Mouse (Mus musculus): ENCODE measurements around the gene Xpot. TPM values are rescaled to one million over a fixed set of nuclear protein-coding genes. Genes with fewer than 3 reads are reported as not detected.

Xpot gene
- polyA plus RNA-seq, 1 experiment from 2014 or later = 58.3 TPM

GRCm38 (mm10) chr10:121640150-121640930, 14.2 kb upstream of the Xpot start:
- Histone ChIP-seq H3K4me3 (peak overlapping the region; percentile 71; the same call in 1 of the 2 replicates), H3K27me3 (replicated peaks; ENCODE audit: low read depth, poor library complexity, severe bottlenecking) (peaks cover 54% of the 10 kb centered on the region), H3K9me3 (no peaks in the 10 kb centered on the region), H3K36me3 (replicated peaks) (no peaks in the 10 kb centered on the region), H3K4me1 (peaks cover 20% of the 10 kb centered on the region), H3K27ac (replicated peaks) (no peak overlapping the region)
- peak; percentile 58 for DNase-seq (ENCODE audit: low spot score)
- 53% methylated on average over 6 of the region's 6 CpGs for WGBS

GRCm38 (mm10) chr10:121639573-121639972, 13.4 kb upstream of the Xpot start:
- H3K27ac ChIP-seq (replicated peaks) = no peak overlapping the region
- 81% methylated on average over 5 of the region's 5 CpGs for WGBS
- DNase-seq (ENCODE audit: low spot score) = no peak
- peaks cover 49% of the 10 kb centered on the region for H3K27me3 ChIP-seq (replicated peaks; ENCODE audit: low read depth, poor library complexity, severe bottlenecking)
- H3K4me1 ChIP-seq = peaks cover 20% of the 10 kb centered on the region
- no peak overlapping the region for H3K4me3 ChIP-seq
- H3K9me3 ChIP-seq = no peaks in the 10 kb centered on the region
- H3K36me3 ChIP-seq (replicated peaks) = no peaks in the 10 kb centered on the region

GRCm38 (mm10) chr10:121636276-121636675, 10.1 kb upstream of the Xpot start:
- Histone ChIP-seq H3K4me3 (no peak overlapping the region), H3K27me3 (replicated peaks; ENCODE audit: low read depth, poor library complexity, severe bottlenecking) (peaks cover 16% of the 10 kb centered on the region), H3K9me3 (no peaks in the 10 kb centered on the region), H3K36me3 (replicated peaks) (no peaks in the 10 kb centered on the region), H3K27ac (replicated peaks) (no peak overlapping the region), H3K4me1 (peaks cover 6% of the 10 kb centered on the region)
- no peak for DNase-seq (ENCODE audit: low spot score)
- WGBS = 89% methylated on average over 6 of the region's 6 CpGs

GRCm38 (mm10) chr10:121634159-121634558, 8.0 kb upstream of the Xpot start:
- Histone ChIP-seq H3K4me1 (no peaks in the 10 kb centered on the region), H3K4me3 (no peak overlapping the region), H3K27ac (replicated peaks) (no peak overlapping the region), H3K9me3 (no peaks in the 10 kb centered on the region), H3K27me3 (replicated peaks; ENCODE audit: low read depth, poor library complexity, severe bottlenecking) (no peaks in the 10 kb centered on the region), H3K36me3 (replicated peaks) (no peaks in the 10 kb centered on the region)
- DNase-seq (ENCODE audit: low spot score) = no peak
- WGBS = 46% methylated on average over 1 of the region's 1 CpGs

- no peak for DNase-seq (ENCODE audit: low spot score)
These were observed 2.5 kb upstream of the Xpot start for GRCm38 (mm10) chr10:121628561-121629040.

GRCm38 (mm10) chr10:121627216-121627852, 1.2 kb upstream of the Xpot start:
- H3K4me3 ChIP-seq = peak overlapping the region; percentile 88
- peaks cover 17% of the 10 kb centered on the region for H3K4me1 ChIP-seq
- H3K27ac ChIP-seq (replicated peaks) = no peak overlapping the region; the same call in 1 of the 2 replicates
- peaks cover 8% of the 10 kb centered on the region for H3K36me3 ChIP-seq (replicated peaks)
- no peaks in the 10 kb centered on the region for H3K9me3 ChIP-seq
- no peaks in the 10 kb centered on the region for H3K27me3 ChIP-seq (replicated peaks; ENCODE audit: low read depth, poor library complexity, severe bottlenecking)
- DNase-seq (ENCODE audit: low spot score) = no peak
- 87% methylated on average over 10 of the region's 10 CpGs for WGBS

More at GRCm38 (mm10) chr10:121628561-121629040, 2.5 kb upstream of the Xpot start:
- H3K4me3 ChIP-seq = no peak overlapping the region
- no peaks in the 10 kb centered on the region for H3K9me3 ChIP-seq
- WGBS = 88% methylated on average over 6 of the region's 6 CpGs
- H3K27ac ChIP-seq (replicated peaks) = no peak overlapping the region
- H3K36me3 ChIP-seq (replicated peaks) = no peaks in the 10 kb centered on the region
- H3K4me1 ChIP-seq = peaks cover 17% of the 10 kb centered on the region
- H3K27me3 ChIP-seq (replicated peaks; ENCODE audit: low read depth, poor library complexity, severe bottlenecking) = no peaks in the 10 kb centered on the region

- WGBS = under 1% methylated on average over 41 of the region's 41 CpGs
- peak overlapping the region; percentile 96 for H3K27ac ChIP-seq (replicated peaks)
- DNase-seq (ENCODE audit: low spot score) = no peak
- H3K4me3 ChIP-seq = peak overlapping the region; percentile 88
- peaks cover 25% of the 10 kb centered on the region for H3K36me3 ChIP-seq (replicated peaks)
- no peaks in the 10 kb centered on the region for H3K9me3 ChIP-seq
- H3K27me3 ChIP-seq (replicated peaks; ENCODE audit: low read depth, poor library complexity, severe bottlenecking) = no peaks in the 10 kb centered on the region
- peaks cover 17% of the 10 kb centered on the region for H3K4me1 ChIP-seq
These were observed 536 bp downstream of the Xpot start for GRCm38 (mm10) chr10:121625407-121626185.

GRCm38 (mm10) chr10:121625006-121625405, 1.1 kb downstream of the Xpot start:
- H3K4me1 ChIP-seq = peaks cover 17% of the 10 kb centered on the region
- H3K27ac ChIP-seq (replicated peaks) = peak overlapping the region; percentile 96
- no peaks in the 10 kb centered on the region for H3K9me3 ChIP-seq
- H3K4me3 ChIP-seq = peak overlapping the region; percentile 88
- no peak for DNase-seq (ENCODE audit: low spot score)
- H3K27me3 ChIP-seq (replicated peaks; ENCODE audit: low read depth, poor library complexity, severe bottlenecking) = no peaks in the 10 kb centered on the region
- H3K36me3 ChIP-seq (replicated peaks) = peaks cover 31% of the 10 kb centered on the region
- 32% methylated on average over 9 of the region's 9 CpGs for WGBS

- Histone ChIP-seq H3K4me1 (peaks cover 17% of the 10 kb centered on the region), H3K9me3 (no peaks in the 10 kb centered on the region), H3K27ac (replicated peaks) (no peak overlapping the region), H3K4me3 (no peak overlapping the region), H3K27me3 (replicated peaks; ENCODE audit: low read depth, poor library complexity, severe bottlenecking) (no peaks in the 10 kb centered on the region), H3K36me3 (replicated peaks) (peaks cover 45% of the 10 kb centered on the region)
- DNase-seq (ENCODE audit: low spot score) = no peak
- 92% methylated on average over 7 of the region's 7 CpGs for WGBS
These were observed 2.5 kb downstream of the Xpot start for GRCm38 (mm10) chr10:121623670-121624069.

- no peak for DNase-seq (ENCODE audit: low spot score)
- Histone ChIP-seq H3K4me3 (no peak overlapping the region), H3K36me3 (replicated peaks) (peaks cover 57% of the 10 kb centered on the region), H3K27ac (replicated peaks) (no peak overlapping the region), H3K4me1 (peaks cover 17% of the 10 kb centered on the region), H3K27me3 (replicated peaks; ENCODE audit: low read depth, poor library complexity, severe bottlenecking) (no peaks in the 10 kb centered on the region), H3K9me3 (no peaks in the 10 kb centered on the region)
- WGBS = 90% methylated on average over 6 of the region's 6 CpGs
These were observed 3.7 kb downstream of the Xpot start for GRCm38 (mm10) chr10:121622431-121622830.

GRCm38 (mm10) chr10:121615935-121616334, 10.2 kb downstream of the Xpot start:
- Histone ChIP-seq H3K27me3 (replicated peaks; ENCODE audit: low read depth, poor library complexity, severe bottlenecking) (no peaks in the 10 kb centered on the region), H3K27ac (replicated peaks) (no peak overlapping the region), H3K9me3 (no peaks in the 10 kb centered on the region), H3K36me3 (replicated peaks) (peaks cover 99% of the 10 kb centered on the region), H3K4me3 (no peak overlapping the region), H3K4me1 (no peaks in the 10 kb centered on the region)
- WGBS = 47% methylated on average over 7 of the region's 7 CpGs
- no peak for DNase-seq (ENCODE audit: low spot score)

- DNase-seq (ENCODE audit: low spot score) = no peak
- Histone ChIP-seq H3K4me3 (no peak overlapping the region), H3K9me3 (no peaks in the 10 kb centered on the region), H3K27ac (replicated peaks) (no peak overlapping the region), H3K4me1 (no peaks in the 10 kb centered on the region), H3K27me3 (replicated peaks; ENCODE audit: low read depth, poor library complexity, severe bottlenecking) (no peaks in the 10 kb centered on the region), H3K36me3 (replicated peaks) (peaks cover 99% of the 10 kb centered on the region)
- WGBS = 91% methylated on average over 13 of the region's 13 CpGs
These were observed 10.8 kb downstream of the Xpot start for GRCm38 (mm10) chr10:121615146-121615870.

Data from embryonic facial prominence, embryonic 10.5 days (tissue).